Mouse (Mus musculus) neural tube, embryonic 10.5 days (tissue): Measurements from ENCODE around the gene Shc4.
A peak's percentile ranks its signal among the peaks of the same experiment; 100 is the strongest.

Source experiments
- DNase-seq: peaks from one replicate; pipeline ENCODE4 v3.0.0-alpha.2; 2017; ENCODE audit warnings: low spot score; ENCODE audit errors: extremely low spot score

Gene Shc4

GRCm38 (mm10) chr2:125685441-125686150, 38.4 kb downstream of the Shc4 start:
- no peak for DNase-seq

- no peak for DNase-seq
Measured at GRCm38 (mm10) chr2:125684559-125685440, 39.1 kb downstream of the Shc4 start.

GRCm38 (mm10) chr2:125683895-125684294, 40.1 kb downstream of the Shc4 start:
- no peak for DNase-seq

GRCm38 (mm10) chr2:125681811-125682210, 42.1 kb downstream of the Shc4 start:
- DNase-seq, result no peak

GRCm38 (mm10) chr2:125672957-125673631, 50.9 kb downstream of the Shc4 start, which contains the start of gene Eid1:
Eid1 (plus strand) TSS chr2:125673095.
- DNase-seq, result peak; percentile 84

- no peak for DNase-seq
Measured at GRCm38 (mm10) chr2:125672568-125672956, 51.4 kb downstream of the Shc4 start.

- no peak for DNase-seq
Measured at GRCm38 (mm10) chr2:125670846-125671245, 53.1 kb downstream of the Shc4 start.

- no peak for DNase-seq
Measured at GRCm38 (mm10) chr2:125667721-125668120, 56.2 kb downstream of the Shc4 start.

GRCm38 (mm10) chr2:125667184-125667583, 56.8 kb downstream of the Shc4 start:
- no peak for DNase-seq

GRCm38 (mm10) chr2:125666668-125667067, 57.3 kb downstream of the Shc4 start:
- no peak for DNase-seq

- no peak for DNase-seq
Measured at GRCm38 (mm10) chr2:125665909-125666308, 58.0 kb downstream of the Shc4 start.

GRCm38 (mm10) chr2:125665213-125665612, 58.7 kb downstream of the Shc4 start:
- DNase-seq, result no peak

- no peak for DNase-seq
Measured at GRCm38 (mm10) chr2:125662517-125662916, 61.4 kb downstream of the Shc4 start.

GRCm38 (mm10) chr2:125661156-125661555, 62.8 kb downstream of the Shc4 start:
- DNase-seq, result no peak

- DNase-seq, result peak; percentile 30
Measured at GRCm38 (mm10) chr2:125660537-125661130, 63.3 kb downstream of the Shc4 start.

GRCm38 (mm10) chr2:125659823-125660536, 64.0 kb downstream of the Shc4 start:
- peak; percentile 50 for DNase-seq

GRCm38 (mm10) chr2:125655391-125655790, 68.6 kb downstream of the Shc4 start:
- DNase-seq, result no peak

- no peak for DNase-seq
Measured at GRCm38 (mm10) chr2:125653286-125653685, 70.7 kb downstream of the Shc4 start.

- no peak for DNase-seq
Measured at GRCm38 (mm10) chr2:125651563-125651962, 72.4 kb downstream of the Shc4 start.

- DNase-seq, result no peak
Measured at GRCm38 (mm10) chr2:125650742-125651352, 73.1 kb downstream of the Shc4 start.
